Mouse (Mus musculus): ENCODE results near the gene Insc.

- TF ChIP-seq CTCF (IDR thresholded peaks at IDR 0.05; ENCODE audit: borderline replicate concordance, insufficient read depth, low read length) (no peak), POLR2A (IDR thresholded peaks at IDR 0.05; ENCODE audit: low read depth, low read length) (no peak)
These were observed 31.0 kb upstream of the Insc start for GRCm38 (mm10) chr7:114712523-114712922.

Data from embryonic fibroblast, embryonic 13.5 days (primary cell).